Mouse (Mus musculus): ENCODE results near the gene Itga9.

DNA sequence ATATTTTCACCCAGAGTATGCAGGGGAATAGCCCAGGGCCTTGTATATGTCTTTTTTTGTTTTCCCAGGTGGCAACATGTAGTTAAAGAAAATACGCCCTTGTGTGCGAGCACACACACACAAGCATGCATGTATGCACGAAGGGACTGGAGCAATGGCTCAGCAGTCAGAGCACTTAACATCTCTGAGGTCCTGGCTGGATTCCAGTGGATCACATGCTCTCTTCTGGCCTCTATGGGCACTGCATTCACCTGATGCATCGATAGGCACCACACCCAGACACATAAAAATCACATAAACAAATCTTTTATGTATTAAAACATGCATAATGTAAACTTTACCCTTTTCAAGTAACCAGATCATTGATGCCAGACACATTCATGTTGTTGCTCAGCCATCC lies 335.5 kb downstream of the Itga9 start:
- TF ChIP-seq USF1 (IDR thresholded peaks at IDR 0.05; ENCODE audit: low read depth) (no peak), POLR2A (IDR thresholded peaks at IDR 0.05; ENCODE audit: insufficient read length, low read depth) (no peak), MYOD1 (IDR thresholded peaks at IDR 0.05; ENCODE audit: control insufficient read depth in 1 of 3, insufficient read length in 2 of 3, low read depth in 2 of 3) (no peak), MAX (IDR thresholded peaks at IDR 0.05; ENCODE audit: low read depth) (no peak), SRF (IDR thresholded peaks at IDR 0.05; ENCODE audit: control insufficient read depth, insufficient read length, low read depth) (no peak), TCF3 (IDR thresholded peaks at IDR 0.05; ENCODE audit: insufficient read length, low read depth) (no peak), REST (IDR thresholded peaks at IDR 0.05; ENCODE audit: insufficient read depth, insufficient read length) (no peak), MYOG (IDR thresholded peaks at IDR 0.05; ENCODE audit: control insufficient read depth in 1 of 3, insufficient read depth in 1 of 3, insufficient read length in 2 of 3, low read depth in 2 of 3) (no peak), E2F4 (IDR thresholded peaks at IDR 0.05; ENCODE audit: insufficient read depth) (no peak), POLR2AphosphoS2 (IDR thresholded peaks at IDR 0.05; ENCODE audit: insufficient read length, low read depth) (no peak), TCF12 (IDR thresholded peaks at IDR 0.05; ENCODE audit: insufficient read depth, poor library complexity, severe bottlenecking) (no peak)

Data from myocyte (in vitro differentiated cells).